Mouse (Mus musculus) intestine, embryonic 14.5 days (tissue): ENCODE data around the gene Apba1. TPM values are rescaled to one million over a fixed set of nuclear protein-coding genes. Genes with fewer than 3 reads are reported as not detected.

Experiments
- ATAC-seq: fragments of 200-750 bp; cut with Nextera tagmentation; replicated peaks from 2 replicates; pipeline ENCODE4 v1.8.0; 2017; ENCODE audit warnings: low read depth, moderate number of reproducible peaks, moderate TSS enrichment, moderate library complexity; ENCODE audit not compliant: low FRiP score, low TSS enrichment
- DNase-seq: peaks from one replicate; pipeline ENCODE4 v3.0.0-alpha.2; 2018; ENCODE audit warnings: low spot score
- H3K27ac ChIP-seq: fragments of 300-500 bp; sonication (generic); 2 replicates; pipeline ENCODE4 v1.5.1; 2014; ENCODE audit warnings: low read depth, mild to moderate bottlenecking, control low read depth
- H3K27me3 ChIP-seq: fragments of 300-500 bp; sonication (generic); replicated peaks from 2 replicates; pipeline ENCODE4 v1.6.1; 2014; ENCODE audit warnings: low read length, control low read depth; ENCODE audit not compliant: control insufficient read depth, insufficient read depth
- H3K36me3 ChIP-seq: fragments of 300-500 bp; sonication (generic); 2 replicates; pipeline ENCODE4 v1.6.1; 2014; ENCODE audit warnings: low read length, control low read depth; ENCODE audit not compliant: control insufficient read depth, insufficient read depth
- H3K4me1 ChIP-seq: fragments of 300-500 bp; sonication (generic); replicated peaks from 2 replicates; pipeline ENCODE4 v1.6.1; 2014; ENCODE audit warnings: low read length, control low read depth, mixed read lengths; ENCODE audit not compliant: control insufficient read depth, insufficient read depth
- H3K4me2 ChIP-seq: fragments of 300-500 bp; sonication (generic); 2 replicates; pipeline ENCODE4 v1.6.1; 2014; ENCODE audit warnings: low read length
- H3K4me3 ChIP-seq: fragments of 300-500 bp; sonication (generic); 2 replicates; pipeline ENCODE4 v1.5.1; 2014; ENCODE audit warnings: low read depth, low read length, control low read depth, mixed read lengths
- H3K9ac ChIP-seq: fragments of 300-500 bp; sonication (generic); 2 replicates; pipeline ENCODE4 v1.6.1; 2014; ENCODE audit warnings: mild to moderate bottlenecking, low read length
- H3K9me3 ChIP-seq: fragments of 300-500 bp; sonication (generic); 2 replicates; pipeline ENCODE4 v1.6.1; 2016; ENCODE audit warnings: low read length, control low read depth; ENCODE audit not compliant: control insufficient read depth
- WGBS: fragments of 180-500 bp; shearing (Covaris S2); extraction: QIAGEN DNeasy Blood & Tissue Kit; methylation state at CpG from one replicate; pipeline ENCODE4 v1.1.7; 2014; 5-methylcytosine and 5-hydroxymethylcytosine counted together
- polyA plus RNA-seq: library from polyadenylated mRNA; unstranded; fragments of >200 nt; fragmentation: Nextera tagmentation; extraction: Ambion mirVana; gene quantifications from 2 replicates; pipeline ENCODE4 v1.2.1, GENCODE M21; 2014

The Apba1 gene
- polyA plus RNA-seq, 1 experiment from 2014 or later, result 0.77 TPM

GRCm38 (mm10) chr19:23866045-23866444 lies 107.4 kb downstream of the Apba1 start:
- Histone ChIP-seq H3K9me3 (no peaks in the 10 kb centered on the region), H3K4me2 (no peak overlapping the region), H3K27me3 (no peaks in the 10 kb centered on the region), H3K9ac (no peak overlapping the region), H3K4me3 (no peak overlapping the region), H3K4me1 (no peaks in the 10 kb centered on the region), H3K36me3 (no peaks in the 10 kb centered on the region), H3K27ac (no peak overlapping the region)
- ATAC-seq (no peak), DNase-seq (no peak)
- WGBS, result 91% methylated on average over 9 of the region's 9 CpGs

- no peak for DNase-seq
- Histone ChIP-seq H3K9me3 (no peaks in the 10 kb centered on the region), H3K36me3 (no peaks in the 10 kb centered on the region), H3K4me1 (no peaks in the 10 kb centered on the region), H3K27me3 (no peaks in the 10 kb centered on the region), H3K4me3 (no peak overlapping the region), H3K27ac (no peak overlapping the region), H3K4me2 (no peak overlapping the region), H3K9ac (no peak overlapping the region)
- no peak for ATAC-seq
- 81% methylated on average over 11 of the region's 11 CpGs for WGBS
These were observed 108.4 kb downstream of the Apba1 start for GRCm38 (mm10) chr19:23867052-23867451.

GRCm38 (mm10) chr19:23867589-23867988 lies 108.9 kb downstream of the Apba1 start:
- WGBS, result 84% methylated on average over 7 of the region's 7 CpGs
- Histone ChIP-seq H3K9ac (no peak overlapping the region), H3K4me2 (no peak overlapping the region), H3K4me3 (no peak overlapping the region), H3K36me3 (no peaks in the 10 kb centered on the region), H3K27me3 (no peaks in the 10 kb centered on the region), H3K27ac (no peak overlapping the region), H3K9me3 (no peaks in the 10 kb centered on the region), H3K4me1 (no peaks in the 10 kb centered on the region)
- DNase-seq (no peak), ATAC-seq (no peak)

GRCm38 (mm10) chr19:23874502-23874901 lies 115.8 kb downstream of the Apba1 start:
- Histone ChIP-seq H3K4me2 (no peak overlapping the region), H3K36me3 (no peaks in the 10 kb centered on the region), H3K27ac (no peak overlapping the region), H3K9ac (no peak overlapping the region), H3K4me3 (no peak overlapping the region), H3K27me3 (no peaks in the 10 kb centered on the region), H3K9me3 (no peaks in the 10 kb centered on the region), H3K4me1 (no peaks in the 10 kb centered on the region)
- WGBS, result 82% methylated on average over 6 of the region's 6 CpGs
- no peak for ATAC-seq
- DNase-seq, result no peak

GRCm38 (mm10) chr19:23875819-23876218 lies 117.1 kb downstream of the Apba1 start:
- H3K4me3 ChIP-seq, result no peak overlapping the region
- no peaks in the 10 kb centered on the region for H3K9me3 ChIP-seq
- no peaks in the 10 kb centered on the region for H3K4me1 ChIP-seq
- no peaks in the 10 kb centered on the region for H3K36me3 ChIP-seq
- 74% methylated on average over 5 of the region's 5 CpGs for WGBS
- DNase-seq (no peak), ATAC-seq (no peak)
- H3K27me3 ChIP-seq, result no peaks in the 10 kb centered on the region
- no peak overlapping the region for H3K4me2 ChIP-seq
- H3K9ac ChIP-seq, result no peak overlapping the region
- H3K27ac ChIP-seq, result no peak overlapping the region

GRCm38 (mm10) chr19:23879862-23880261 lies 121.2 kb downstream of the Apba1 start:
- no peak overlapping the region for H3K9ac ChIP-seq
- no peaks in the 10 kb centered on the region for H3K4me1 ChIP-seq
- no peaks in the 10 kb centered on the region for H3K36me3 ChIP-seq
- H3K27me3 ChIP-seq, result no peaks in the 10 kb centered on the region
- H3K9me3 ChIP-seq, result no peaks in the 10 kb centered on the region
- ATAC-seq (no peak), DNase-seq (no peak)
- H3K4me3 ChIP-seq, result no peak overlapping the region
- H3K27ac ChIP-seq, result no peak overlapping the region
- no peak overlapping the region for H3K4me2 ChIP-seq
- WGBS, result 83% methylated on average over 7 of the region's 7 CpGs

- Histone ChIP-seq H3K36me3 (no peaks in the 10 kb centered on the region), H3K9ac (no peak overlapping the region), H3K9me3 (no peaks in the 10 kb centered on the region), H3K4me1 (no peaks in the 10 kb centered on the region), H3K4me2 (no peak overlapping the region), H3K27me3 (0 out of 2 replicates have a peak, but pooled peaks cover 1% of the 10 kb centered on the region), H3K4me3 (no peak overlapping the region), H3K27ac (no peak overlapping the region)
- DNase-seq (no peak), ATAC-seq (no peak)
- 84% methylated on average over 5 of the region's 5 CpGs for WGBS
These were observed 127.5 kb downstream of the Apba1 start for GRCm38 (mm10) chr19:23886169-23886568.

GRCm38 (mm10) chr19:23891421-23891820 lies 132.7 kb downstream of the Apba1 start:
- 88% methylated on average over 6 of the region's 6 CpGs for WGBS

GRCm38 (mm10) chr19:23892633-23893032 lies 133.9 kb downstream of the Apba1 start:
- H3K36me3 ChIP-seq, result no peaks in the 10 kb centered on the region
- H3K27ac ChIP-seq, result no peak overlapping the region
- no peaks in the 10 kb centered on the region for H3K9me3 ChIP-seq
- 0 out of 2 replicates have a peak, but pooled peaks cover 3% of the 10 kb centered on the region for H3K4me1 ChIP-seq
- H3K9ac ChIP-seq, result peak overlapping the region; percentile 29; the same call in 1 of the 2 replicates
- peak overlapping the region; percentile 61 for H3K4me2 ChIP-seq
- H3K27me3 ChIP-seq, result peaks cover 31% of the 10 kb centered on the region
- 28% methylated on average over 31 of the region's 37 CpGs for WGBS
- H3K4me3 ChIP-seq, result peak overlapping the region; percentile 45
- no peak for ATAC-seq
- no peak for DNase-seq

More at GRCm38 (mm10) chr19:23891421-23891820, 132.7 kb downstream of the Apba1 start:
- no peak for ATAC-seq
- H3K36me3 ChIP-seq, result no peaks in the 10 kb centered on the region
- peaks cover 31% of the 10 kb centered on the region for H3K27me3 ChIP-seq
- H3K27ac ChIP-seq, result no peak overlapping the region
- H3K9ac ChIP-seq, result no peak overlapping the region
- no peak for DNase-seq
- no peak overlapping the region for H3K4me2 ChIP-seq
- no peak overlapping the region for H3K4me3 ChIP-seq
- H3K4me1 ChIP-seq, result no peaks in the 10 kb centered on the region
- H3K9me3 ChIP-seq, result no peaks in the 10 kb centered on the region
